Mouse (Mus musculus) liver, embryonic 14.5 days (tissue): ENCODE data around the gene Rbm14.

Source experiments
- CTCF ChIP-seq: IDR thresholded peaks from 2 replicates; pipeline ENCODE4 v1.5.1; 2016; ENCODE audit warnings: antibody characterized with exemption, low read depth, control low read depth
- EP300 ChIP-seq: IDR thresholded peaks from 2 replicates; pipeline ENCODE4 v1.6.1; 2016; ENCODE audit warnings: antibody characterized with exemption, low read depth

DNA sequence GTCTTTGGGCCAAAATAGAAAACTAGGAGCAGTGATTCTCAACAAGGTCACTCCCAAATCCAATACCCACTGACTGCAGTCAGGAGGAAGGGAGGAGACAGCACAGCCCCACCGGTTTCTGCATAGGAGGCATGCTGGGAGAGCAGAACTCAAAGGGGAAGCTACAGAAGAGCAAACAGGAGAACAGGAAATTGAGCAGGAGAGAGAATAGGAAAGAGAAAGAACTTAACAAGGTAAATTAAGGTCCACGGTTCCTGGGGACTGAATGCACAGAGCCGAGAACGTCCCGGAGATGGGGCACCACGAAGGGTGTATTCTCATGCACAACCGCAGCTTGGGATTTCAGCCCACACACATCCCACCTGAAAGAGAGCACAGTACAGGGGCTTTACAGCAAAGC lies 26.2 kb downstream of the Rbm14 start:
- TF ChIP-seq CTCF (no peak), EP300 (no peak)
